In the genomic region with DNA sequence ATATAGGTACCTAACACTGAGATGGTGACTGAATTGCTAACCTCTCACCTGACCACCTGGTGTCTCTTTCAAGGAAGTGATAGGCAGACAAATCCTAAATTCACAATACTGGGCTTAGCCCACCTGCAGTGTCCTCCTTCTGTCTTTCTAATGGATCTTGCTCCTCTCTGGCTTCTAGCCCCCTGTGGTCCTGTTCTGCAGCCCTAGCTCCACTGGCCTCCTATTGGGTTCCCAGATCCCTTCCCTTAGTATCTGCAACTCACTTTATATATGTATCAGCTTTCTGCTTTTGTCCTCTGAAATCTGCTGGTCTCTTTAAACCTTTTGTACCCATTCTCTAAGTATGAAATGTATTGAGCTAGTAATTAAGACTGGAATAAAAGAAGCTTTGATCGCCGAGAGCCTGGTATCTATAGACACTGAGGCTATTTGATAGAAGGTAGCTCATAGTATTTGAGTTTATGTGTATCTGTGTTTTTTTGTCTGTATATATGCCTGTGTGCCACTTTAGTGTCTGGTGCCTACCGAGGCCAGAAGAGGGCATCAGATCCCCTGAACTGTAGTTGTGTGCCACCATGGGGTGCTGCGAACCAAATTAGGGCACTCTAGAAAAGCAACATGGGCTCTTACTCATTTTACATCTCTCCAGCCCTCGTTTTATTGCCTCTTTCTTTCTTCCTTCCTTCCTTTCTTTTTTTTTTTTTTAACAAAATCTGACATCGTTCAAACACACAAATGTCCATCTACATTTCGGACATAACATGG, we compare ENCODE assay signal across 9 mouse cellular contexts. TPM values are rescaled to one million over a fixed set of nuclear protein-coding genes. Genes with fewer than 3 reads are reported as not detected.
DNase-seq lines count a peak whose midpoint lies in the region; ATAC-seq and TF ChIP-seq lines count a peak whose summit lies in the region.
"Had no signal": no experiment of that assay in that cellular context is flagged by ENCODE, and none has a peak within 500 bp of the region (broad histone marks: within the 10 kb centered on the region; RNA-seq: fewer than 3 reads in every experiment).

No protein-coding gene starts in this region.

- 88% methylated on average over 7 of the region's 7 CpGs for WGBS in cerebellum, adult 2 months
- WGBS in kidney, postnatal 0 days: 90% methylated on average over 7 of the region's 7 CpGs
- WGBS in kidney, embryonic 16.5 days: 88% methylated on average over 7 of the region's 7 CpGs
- WGBS in midbrain, embryonic 15.5 days: 79% methylated on average over 7 of the region's 7 CpGs
- 87% methylated on average over 7 of the region's 7 CpGs for WGBS in heart, adult 2 months

- no peak overlapping the region for H3K4me3 ChIP-seq in cerebellum, adult 2 months (replicated peaks; ENCODE audit: insufficient read depth, low read depth, low read length)
- H3K4me3 ChIP-seq in kidney, postnatal 0 days (replicated peaks; ENCODE audit: low read depth, low read length): no peak overlapping the region
- H3K4me3 ChIP-seq in kidney, embryonic 16.5 days (ENCODE audit: low read length): no peak overlapping the region
- no peak overlapping the region for H3K4me3 ChIP-seq in midbrain, embryonic 15.5 days
- no peak overlapping the region for H3K4me3 ChIP-seq in heart, adult 2 months

- no peak for TF ChIP-seq POLR2A in cerebellum, adult 2 months (IDR thresholded peaks at IDR 0.05; ENCODE audit: borderline replicate concordance, insufficient read depth, low read length)
- no peak for TF ChIP-seq POLR2A in heart, adult 2 months (IDR thresholded peaks at IDR 0.05; ENCODE audit: insufficient read depth, low read depth, low read length)

- ATAC-seq in kidney, postnatal 0 days (replicated peaks; ENCODE audit: low FRiP score, low read depth): no peak
- no peak for ATAC-seq in kidney, embryonic 16.5 days (ENCODE audit: low FRiP score, low TSS enrichment)
- ATAC-seq in midbrain, embryonic 15.5 days (replicated peaks): no peak

- H3K4me1 ChIP-seq in cerebellum, adult 2 months (ENCODE audit: control insufficient read depth, insufficient read depth, low read length): no peaks in the 10 kb centered on the region
- H3K4me1 ChIP-seq in kidney, postnatal 0 days (replicated peaks; ENCODE audit: insufficient read depth, low read length): 0 out of 2 replicates have a peak, but pooled peaks cover 4% of the 10 kb centered on the region
- H3K4me1 ChIP-seq in kidney, embryonic 16.5 days (ENCODE audit: insufficient read depth, low read length): peaks cover 10% of the 10 kb centered on the region
- peaks cover 16% of the 10 kb centered on the region for H3K4me1 ChIP-seq in midbrain, embryonic 15.5 days
- H3K4me1 ChIP-seq in heart, adult 2 months (ENCODE audit: control insufficient read depth, insufficient read depth, low read length): peaks cover 2% of the 10 kb centered on the region

- no peaks in the 10 kb centered on the region for H3K9me3 ChIP-seq in kidney, postnatal 0 days (replicated peaks; ENCODE audit: low read length)
- H3K9me3 ChIP-seq in kidney, embryonic 16.5 days (ENCODE audit: low read length): peaks cover 15% of the 10 kb centered on the region
- no peaks in the 10 kb centered on the region for H3K9me3 ChIP-seq in midbrain, embryonic 15.5 days
- H3K9me3 ChIP-seq: heart, embryonic 15.5 days had no signal

- H3K27me3 ChIP-seq in cerebellum, adult 2 months (ENCODE audit: control insufficient read depth, insufficient read depth, low read length): no peaks in the 10 kb centered on the region
- H3K27me3 ChIP-seq in kidney, postnatal 0 days (ENCODE audit: insufficient read depth, low read length): no peaks in the 10 kb centered on the region
- no peaks in the 10 kb centered on the region for H3K27me3 ChIP-seq in kidney, embryonic 16.5 days (ENCODE audit: insufficient read depth, low read length)
- no peaks in the 10 kb centered on the region for H3K27me3 ChIP-seq in midbrain, embryonic 15.5 days (replicated peaks)
- H3K27me3 ChIP-seq in heart, adult 2 months (ENCODE audit: control insufficient read depth, insufficient read depth, low read length): no peaks in the 10 kb centered on the region
- H3K27me3 ChIP-seq: heart, embryonic 15.5 days had no signal

- no peak overlapping the region for H3K9ac ChIP-seq in kidney, postnatal 0 days (ENCODE audit: low read depth, low read length)
- H3K9ac ChIP-seq in kidney, embryonic 16.5 days (replicated peaks; ENCODE audit: low read length): no peak overlapping the region
- no peak overlapping the region for H3K9ac ChIP-seq in midbrain, embryonic 15.5 days
- no peak overlapping the region for H3K9ac ChIP-seq in heart, adult 2 months (ENCODE audit: low read depth, low read length)

- peaks cover 2% of the 10 kb centered on the region; the same call in 1 of the 2 replicates for H3K79me2 ChIP-seq in heart, adult 2 months (replicated peaks; ENCODE audit: control insufficient read depth, insufficient read depth, low read length)

- TF ChIP-seq EP300 in heart, adult 2 months (IDR thresholded peaks at IDR 0.05; ENCODE audit: insufficient read depth, low read depth, low read length): no peak

- intact Hi-C loops in heart, adult 2 months (cut with DNase I): loop anchor here (10.0 kb wide), 1 partner anchor 789 kb away; a partner anchor contains a TSS

- peak; percentile 25 for DNase-seq in cerebellum, adult 9-10 months
- no peak for DNase-seq in cerebellum, adult 2 months
- DNase-seq in kidney, postnatal 0 days (ENCODE audit: low spot score): no peak
- DNase-seq in NIH3T3 (ENCODE audit: low read depth): peak; percentile 8
- no peak for DNase-seq in heart, adult 2 months
- no peak for DNase-seq in left cerebral cortex, adult 9 months (ENCODE audit: low spot score in 2 of 2)

- no peak overlapping the region for H3K4me2 ChIP-seq in kidney, postnatal 0 days (ENCODE audit: low read length)
- no peak overlapping the region for H3K4me2 ChIP-seq in kidney, embryonic 16.5 days (replicated peaks; ENCODE audit: low read depth, low read length)
- no peak overlapping the region; the same call in 1 of the 2 replicates for H3K4me2 ChIP-seq in midbrain, embryonic 15.5 days

- H3K27ac ChIP-seq in cerebellum, adult 2 months (ENCODE audit: insufficient read depth, low read length): no peak overlapping the region
- no peak overlapping the region for H3K27ac ChIP-seq in kidney, postnatal 0 days
- no peak overlapping the region for H3K27ac ChIP-seq in kidney, embryonic 16.5 days (ENCODE audit: low read length)
- H3K27ac ChIP-seq in midbrain, embryonic 15.5 days: peak overlapping the region; percentile 97; the same call in 1 of the 2 replicates
- H3K27ac ChIP-seq in heart, adult 2 months: no peak overlapping the region

- H3K36me3 ChIP-seq in kidney, postnatal 0 days (ENCODE audit: insufficient read depth, low read length): no peaks in the 10 kb centered on the region
- no peaks in the 10 kb centered on the region for H3K36me3 ChIP-seq in kidney, embryonic 16.5 days (ENCODE audit: insufficient read depth, low read length)
- no peaks in the 10 kb centered on the region for H3K36me3 ChIP-seq in midbrain, embryonic 15.5 days (replicated peaks)
- H3K36me3 ChIP-seq in heart, adult 2 months (ENCODE audit: control insufficient read depth, insufficient read depth, low read length): peaks cover 7% of the 10 kb centered on the region
- H3K36me3 ChIP-seq: heart, embryonic 15.5 days had no signal

- TF ChIP-seq CTCF in cerebellum, adult 2 months (IDR thresholded peaks at IDR 0.05; ENCODE audit: borderline replicate concordance, insufficient read depth, low read depth, low read length): no peak
- 0 out of 2 replicates have a peak, but pooled peaks have one; percentile 18 for TF ChIP-seq CTCF in kidney, postnatal 0 days (IDR thresholded peaks at IDR 0.05; ENCODE audit: low read depth)
- no peak for TF ChIP-seq CTCF in heart, adult 2 months (IDR thresholded peaks at IDR 0.05)

RNA-seq across cellular contexts. Expression of a gene that starts 0.8 kb away (rescaled TPM):
- 54.0 and 59.0 TPM in 2 replicates for polyA plus RNA-seq in cerebellum, adult 2 months (2012; rRNA removed)
- 25.3 TPM in 2 replicates for polyA plus RNA-seq in kidney, postnatal 0 days (2015; fragmentation: Nextera tagmentation; extraction: Ambion mirVana)
- polyA plus RNA-seq in kidney, embryonic 16.5 days (2015; fragmentation: Nextera tagmentation; extraction: Ambion mirVana): 31.2 and 42.0 TPM in 2 replicates
- polyA plus RNA-seq in midbrain, embryonic 15.5 days (2015; fragmentation: Nextera tagmentation; extraction: Ambion mirVana): 37.0 and 41.3 TPM in 2 replicates
- 10 to 100 TPM; 16.6 to 22.5 TPM for total RNA-seq in heart, adult 2 months (2021)
- 5.5 and 10.0 TPM in 2 replicates for polyA plus RNA-seq in heart, adult 2 months (2012; rRNA removed)

Comparison
In these comparisons a context has a peak if more than half of its experiments do, and no peak if none do; other contexts are left out.
1. DNase-seq: peak in cerebellum, adult 9-10 months (single experiment) and NIH3T3 (single experiment); none in cerebellum, adult 2 months (0 of 2), kidney, postnatal 0 days (single experiment), heart, adult 2 months (0 of 2) and left cerebral cortex, adult 9 months (0 of 2).